Mouse (Mus musculus): Measurements from ENCODE around the gene Ndufs8. TPM values are rescaled to one million over a fixed set of nuclear protein-coding genes. Genes with fewer than 3 reads are reported as not detected.

The Ndufs8 gene
- polyA plus RNA-seq, 1 experiment from 2014 or later: 361 TPM

DNA sequence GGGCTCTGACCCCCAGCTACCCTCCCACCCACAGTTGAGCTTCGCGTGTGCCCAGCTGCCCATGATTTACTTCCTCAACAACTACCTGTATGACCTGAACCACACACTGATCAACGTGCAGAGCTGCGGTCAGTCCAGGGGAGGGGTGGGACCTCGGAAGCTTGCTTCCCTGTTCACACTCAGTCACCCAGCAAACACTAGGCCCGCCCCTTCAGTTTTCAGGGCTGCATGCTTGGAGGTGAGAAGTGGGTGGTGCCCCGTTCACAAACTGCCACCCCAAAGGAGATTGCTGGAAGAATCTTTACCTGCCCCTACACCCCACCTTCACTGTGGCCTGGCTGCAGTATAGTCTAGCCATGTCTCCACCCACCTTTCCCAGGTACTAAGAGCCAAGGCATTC, 29.7 kb upstream of the Ndufs8 start:
- H3K9me3 ChIP-seq (ENCODE audit: control insufficient read depth, low read depth, low read length): no peaks in the 10 kb centered on the region
- H3K4me3 ChIP-seq (ENCODE audit: low read depth, low read length): no peak overlapping the region
- no peaks in the 10 kb centered on the region for H3K36me3 ChIP-seq (ENCODE audit: control insufficient read depth, insufficient read depth, low read length)
- no peak overlapping the region for H3K9ac ChIP-seq (replicated peaks; ENCODE audit: low read depth, low read length)
- no peaks in the 10 kb centered on the region for H3K27me3 ChIP-seq (ENCODE audit: control insufficient read depth, insufficient read depth, low read length)
- WGBS: 75% methylated on average over 7 of the region's 7 CpGs
- no peaks in the 10 kb centered on the region; the same call in 1 of the 2 replicates for H3K4me1 ChIP-seq (ENCODE audit: control insufficient read depth, insufficient read depth, low read length)
- 0 out of 2 replicates have a peak, but pooled peaks have one; percentile 11 for ATAC-seq (ENCODE audit: insufficient number of reproducible peaks, insufficient read depth, low FRiP score, low read depth)
- H3K27ac ChIP-seq (ENCODE audit: low read length): no peak overlapping the region
- no peak overlapping the region for H3K4me2 ChIP-seq (replicated peaks; ENCODE audit: low read depth, low read length)

DNA sequence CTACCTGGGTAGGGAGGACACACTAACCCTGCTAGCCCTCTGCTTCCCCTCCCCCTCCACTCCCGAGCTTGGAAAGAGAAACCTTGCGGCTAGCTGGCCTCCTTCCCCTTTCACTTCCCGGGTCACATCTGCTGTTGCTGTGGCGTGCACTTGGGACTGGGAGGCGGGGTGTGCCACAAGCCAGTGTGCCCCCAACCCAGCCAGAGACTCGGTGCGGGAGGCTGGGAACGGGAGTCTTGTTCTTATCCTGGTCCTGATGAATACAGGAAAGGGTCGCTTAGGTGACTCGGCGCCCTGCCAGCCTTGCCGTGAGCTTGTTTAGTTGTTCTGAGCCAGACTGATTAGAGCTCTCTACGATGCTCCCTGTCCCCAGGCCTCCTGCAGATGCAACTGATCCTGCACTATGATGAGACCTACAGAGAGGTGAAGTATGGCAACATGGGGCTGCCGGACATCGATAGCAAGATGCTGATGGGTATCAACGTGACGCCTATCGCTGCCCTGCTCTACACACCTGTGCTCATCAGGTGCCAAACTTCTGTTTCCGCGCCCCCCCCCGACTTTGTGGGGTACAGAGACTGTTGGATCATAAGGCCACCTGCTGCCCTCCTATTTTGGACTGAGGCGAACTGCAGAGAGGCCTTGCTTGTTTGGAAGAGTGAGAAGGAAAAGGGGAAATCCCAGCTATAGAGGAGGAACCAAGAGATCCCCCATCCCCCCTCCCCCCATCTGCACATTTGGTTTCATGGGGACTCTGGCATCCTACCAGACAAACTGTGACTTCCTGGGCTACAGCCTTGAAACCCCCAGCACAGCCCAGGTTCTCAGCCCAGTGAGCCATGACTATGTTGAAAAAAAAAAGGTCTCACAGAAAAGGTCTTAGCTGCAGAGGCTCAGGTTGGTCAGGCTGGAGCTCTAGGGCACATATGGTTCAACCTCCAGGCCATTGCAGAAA, 23.6 kb upstream of the Ndufs8 start:
- Histone ChIP-seq H3K4me1 (ENCODE audit: control insufficient read depth, insufficient read depth, low read length) (peaks cover 9% of the 10 kb centered on the region; the same call in 1 of the 2 replicates), H3K4me2 (replicated peaks; ENCODE audit: low read depth, low read length) (peak overlapping the region; percentile 78), H3K4me3 (ENCODE audit: low read depth, low read length) (peak overlapping the region; percentile 48), H3K9me3 (ENCODE audit: control insufficient read depth, low read depth, low read length) (no peaks in the 10 kb centered on the region), H3K36me3 (ENCODE audit: control insufficient read depth, insufficient read depth, low read length) (no peaks in the 10 kb centered on the region), H3K27me3 (ENCODE audit: control insufficient read depth, insufficient read depth, low read length) (no peaks in the 10 kb centered on the region), H3K27ac (ENCODE audit: low read length) (0 out of 2 replicates have a peak overlapping the region, but pooled peaks have one; percentile 3), H3K9ac (replicated peaks; ENCODE audit: low read depth, low read length) (peak overlapping the region; percentile 36; the same call in 1 of the 2 replicates)
- 7% methylated on average over 22 of the region's 22 CpGs for WGBS
- 0 out of 2 replicates have a peak, but pooled peaks have one; percentile 16 for ATAC-seq (ENCODE audit: insufficient number of reproducible peaks, insufficient read depth, low FRiP score, low read depth)

DNA sequence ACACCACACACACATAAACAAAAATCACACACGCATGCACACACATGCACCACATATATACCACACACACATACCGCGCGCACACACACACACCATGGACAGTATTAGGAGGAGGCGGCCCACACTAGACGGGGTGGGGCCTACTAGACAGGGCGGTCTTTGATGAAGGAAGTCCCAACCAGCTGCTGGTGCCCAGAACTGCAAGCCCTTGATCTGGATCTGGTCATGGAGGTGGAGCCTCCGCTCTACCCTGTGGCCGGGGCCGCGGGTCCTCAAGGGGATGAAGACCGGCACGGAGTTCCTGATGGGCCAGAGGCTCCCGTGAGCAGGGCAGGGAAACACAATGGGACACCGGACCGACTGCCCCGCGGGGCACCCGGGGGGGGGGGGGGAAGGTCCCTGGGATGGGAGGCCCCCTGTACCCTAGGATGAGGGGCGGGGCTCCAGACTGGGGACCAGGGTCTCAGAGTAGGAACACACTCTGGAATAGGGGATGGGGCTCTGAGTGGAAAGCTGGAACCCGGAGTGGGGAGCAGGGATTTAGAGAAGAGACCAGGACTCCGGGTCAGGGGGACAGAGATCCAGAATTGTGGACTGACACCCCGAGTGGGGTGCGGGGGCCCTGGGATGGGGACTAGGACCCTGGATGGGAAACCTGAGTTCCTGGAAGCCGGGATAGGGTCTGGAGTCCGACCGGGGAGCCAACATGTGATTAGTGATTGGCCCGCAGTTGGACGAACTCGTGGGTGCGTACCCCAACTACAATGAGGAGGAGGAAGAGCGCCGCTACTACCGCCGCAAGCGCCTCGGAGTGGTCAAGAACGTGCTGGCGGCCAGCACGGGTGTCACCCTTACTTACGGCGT, 22.7 kb upstream of the Ndufs8 start, which contains the start of gene Unc93b1:
TSS of gene Unc93b1 (plus strand) at position 155 of the 864 bp plus-strand sequence.
- Histone ChIP-seq H3K4me2 (replicated peaks; ENCODE audit: low read depth, low read length) (peak within 1 kb of the TSS; percentile 78), H3K27me3 (ENCODE audit: control insufficient read depth, insufficient read depth, low read length) (no peaks in the 10 kb centered on the region), H3K9ac (replicated peaks; ENCODE audit: low read depth, low read length) (peak within 1 kb of the TSS; percentile 36; the same call in 1 of the 2 replicates), H3K9me3 (ENCODE audit: control insufficient read depth, low read depth, low read length) (no peaks in the 10 kb centered on the region), H3K27ac (ENCODE audit: low read length) (0 out of 2 replicates have a peak within 1 kb of the TSS, but pooled peaks have one; percentile 3), H3K4me3 (ENCODE audit: low read depth, low read length) (peak within 1 kb of the TSS; percentile 48), H3K4me1 (ENCODE audit: control insufficient read depth, insufficient read depth, low read length) (peaks cover 14% of the 10 kb centered on the region; the same call in 1 of the 2 replicates), H3K36me3 (ENCODE audit: control insufficient read depth, insufficient read depth, low read length) (no peaks in the 10 kb centered on the region)
- peak; percentile 84 for ATAC-seq (ENCODE audit: insufficient number of reproducible peaks, insufficient read depth, low FRiP score, low read depth)
- WGBS: 7% methylated on average over 42 of the region's 42 CpGs

DNA sequence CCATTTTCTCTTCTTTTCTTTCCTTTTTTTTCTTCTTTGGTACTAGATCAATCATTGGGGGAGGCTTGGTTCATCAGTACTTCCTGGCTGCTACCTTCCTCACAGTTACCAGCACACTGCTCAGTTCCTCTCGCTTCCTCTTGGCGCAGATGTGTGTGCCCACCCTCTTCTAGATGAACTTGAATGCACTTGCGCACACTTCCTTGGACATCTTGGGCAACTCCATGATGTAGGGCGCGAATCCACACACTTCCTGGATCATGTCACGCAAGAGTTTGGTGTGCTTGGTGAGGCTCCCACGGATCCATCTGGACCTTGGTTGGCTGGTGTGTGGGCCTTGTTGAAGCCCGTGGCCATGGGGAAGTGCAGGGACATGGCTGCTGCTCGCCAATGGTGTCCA, 19.1 kb upstream of the Ndufs8 start:
- H3K4me2 ChIP-seq (replicated peaks; ENCODE audit: low read depth, low read length): no peak overlapping the region
- no peak for ATAC-seq (ENCODE audit: insufficient number of reproducible peaks, insufficient read depth, low FRiP score, low read depth)
- no peak overlapping the region for H3K9ac ChIP-seq (replicated peaks; ENCODE audit: low read depth, low read length)
- H3K36me3 ChIP-seq (ENCODE audit: control insufficient read depth, insufficient read depth, low read length): no peaks in the 10 kb centered on the region
- H3K27me3 ChIP-seq (ENCODE audit: control insufficient read depth, insufficient read depth, low read length): no peaks in the 10 kb centered on the region
- H3K4me1 ChIP-seq (ENCODE audit: control insufficient read depth, insufficient read depth, low read length): peaks cover 27% of the 10 kb centered on the region
- 90% methylated on average over 9 of the region's 9 CpGs for WGBS
- H3K4me3 ChIP-seq (ENCODE audit: low read depth, low read length): no peak overlapping the region
- no peaks in the 10 kb centered on the region for H3K9me3 ChIP-seq (ENCODE audit: control insufficient read depth, low read depth, low read length)
- no peak overlapping the region for H3K27ac ChIP-seq (ENCODE audit: low read length)

- H3K27me3 ChIP-seq (ENCODE audit: control insufficient read depth, insufficient read depth, low read length): no peaks in the 10 kb centered on the region
- no peaks in the 10 kb centered on the region for H3K36me3 ChIP-seq (ENCODE audit: control insufficient read depth, insufficient read depth, low read length)
- H3K27ac ChIP-seq (ENCODE audit: low read length): peak overlapping the region; percentile 59; the same call in 1 of the 2 replicates
- H3K9me3 ChIP-seq (ENCODE audit: control insufficient read depth, low read depth, low read length): no peaks in the 10 kb centered on the region
- H3K4me2 ChIP-seq (replicated peaks; ENCODE audit: low read depth, low read length): no peak overlapping the region
- no peak for ATAC-seq (ENCODE audit: insufficient number of reproducible peaks, insufficient read depth, low FRiP score, low read depth)
- peaks cover 20% of the 10 kb centered on the region for H3K4me1 ChIP-seq (ENCODE audit: control insufficient read depth, insufficient read depth, low read length)
- no peak overlapping the region for H3K9ac ChIP-seq (replicated peaks; ENCODE audit: low read depth, low read length)
- WGBS: 62% methylated on average over 21 of the region's 21 CpGs
- no peak overlapping the region for H3K4me3 ChIP-seq (ENCODE audit: low read depth, low read length)
These were observed 17.9 kb upstream of the Ndufs8 start for GRCm38 (mm10) chr19:3930262-3931057.

DNA sequence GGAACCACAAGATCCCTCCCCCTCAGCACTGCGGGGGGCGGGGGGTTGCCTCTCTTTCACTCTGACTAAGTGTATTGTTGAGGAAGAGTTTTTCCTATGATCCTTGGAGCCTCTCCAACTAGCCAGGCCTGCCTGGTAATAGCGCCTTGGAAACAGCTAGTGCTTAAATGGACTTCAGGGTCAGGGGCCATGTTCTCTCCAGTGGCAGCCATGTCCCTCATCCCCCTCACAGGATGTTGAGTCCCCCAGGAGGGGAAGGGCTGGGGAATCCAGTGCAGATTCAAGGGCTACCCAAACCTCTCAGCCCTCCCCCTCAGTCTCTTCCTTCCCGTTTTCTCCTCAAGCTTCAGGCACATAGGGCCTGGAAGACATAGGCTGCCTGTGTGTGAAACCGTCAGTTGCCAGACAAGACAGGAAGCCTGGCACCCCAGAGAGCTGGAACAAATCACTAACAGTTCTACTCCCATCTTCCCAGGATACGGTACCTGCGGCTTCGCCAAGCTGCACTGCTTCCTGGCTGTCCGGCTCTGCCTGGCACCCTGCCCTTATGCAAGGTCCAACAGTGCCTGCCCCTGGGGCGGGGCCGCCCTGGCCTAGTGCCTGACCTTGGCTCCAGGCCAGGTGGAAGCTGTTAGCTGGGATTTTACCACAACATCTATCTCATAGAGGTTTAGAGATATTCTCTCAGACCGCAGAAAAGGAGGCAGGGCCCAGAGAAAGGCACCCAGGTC, 16.8 kb upstream of the Ndufs8 start, which contains the start of gene Aldh3b1:
TSS of gene Aldh3b1 (minus strand) at position 598 of the 731 bp plus-strand sequence.
- Histone ChIP-seq H3K36me3 (ENCODE audit: control insufficient read depth, insufficient read depth, low read length) (no peaks in the 10 kb centered on the region), H3K27me3 (ENCODE audit: control insufficient read depth, insufficient read depth, low read length) (no peaks in the 10 kb centered on the region), H3K4me1 (ENCODE audit: control insufficient read depth, insufficient read depth, low read length) (peaks cover 18% of the 10 kb centered on the region), H3K9ac (replicated peaks; ENCODE audit: low read depth, low read length) (no peak within 1 kb of the TSS), H3K27ac (ENCODE audit: low read length) (peak within 1 kb of the TSS; percentile 59; the same call in 1 of the 2 replicates), H3K4me2 (replicated peaks; ENCODE audit: low read depth, low read length) (no peak within 1 kb of the TSS), H3K4me3 (ENCODE audit: low read depth, low read length) (no peak within 1 kb of the TSS), H3K9me3 (ENCODE audit: control insufficient read depth, low read depth, low read length) (no peaks in the 10 kb centered on the region)
- WGBS: 46% methylated on average over 12 of the region's 12 CpGs
- ATAC-seq (ENCODE audit: insufficient number of reproducible peaks, insufficient read depth, low FRiP score, low read depth): peak; percentile 59; the same call in 1 of the 2 replicates

DNA sequence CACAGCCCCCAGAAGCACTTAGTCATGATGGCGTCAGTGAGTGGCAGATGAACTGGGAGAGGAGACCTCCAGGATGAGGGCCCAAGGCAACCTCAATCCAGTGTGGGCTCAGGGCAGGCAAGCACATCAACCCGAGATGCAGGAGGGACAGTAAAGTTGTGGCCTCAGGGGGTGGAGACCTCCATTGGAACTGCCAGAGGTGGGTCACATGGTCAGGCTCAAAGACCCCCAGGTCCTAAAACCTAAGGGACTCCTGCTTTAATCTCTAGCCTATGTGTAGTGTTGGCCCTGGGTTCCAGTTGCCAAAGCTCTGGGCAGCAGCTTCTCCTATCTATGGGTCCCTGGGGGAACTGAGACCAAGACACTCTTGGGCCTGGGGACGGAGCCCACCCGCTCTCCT, 16.2 kb upstream of the Ndufs8 start:
- no peak for ATAC-seq (ENCODE audit: insufficient number of reproducible peaks, insufficient read depth, low FRiP score, low read depth)
- WGBS: 81% methylated on average over 4 of the region's 4 CpGs
- Histone ChIP-seq H3K36me3 (ENCODE audit: control insufficient read depth, insufficient read depth, low read length) (no peaks in the 10 kb centered on the region), H3K4me3 (ENCODE audit: low read depth, low read length) (no peak overlapping the region), H3K4me1 (ENCODE audit: control insufficient read depth, insufficient read depth, low read length) (peaks cover 18% of the 10 kb centered on the region), H3K27ac (ENCODE audit: low read length) (no peak overlapping the region; the same call in 1 of the 2 replicates), H3K4me2 (replicated peaks; ENCODE audit: low read depth, low read length) (no peak overlapping the region), H3K9me3 (ENCODE audit: control insufficient read depth, low read depth, low read length) (no peaks in the 10 kb centered on the region), H3K27me3 (ENCODE audit: control insufficient read depth, insufficient read depth, low read length) (no peaks in the 10 kb centered on the region), H3K9ac (replicated peaks; ENCODE audit: low read depth, low read length) (no peak overlapping the region)
